Mouse (Mus musculus) hindbrain, embryonic 13.5 days (tissue): ENCODE results near the gene Dclk1. TPM values are rescaled to one million over a fixed set of nuclear protein-coding genes. Genes with fewer than 3 reads are reported as not detected.

Source experiments
- ATAC-seq: fragments of 200-750 bp; cut with Nextera tagmentation; 2 replicates; pipeline ENCODE4 v1.8.0; 2017; ENCODE audit warnings: moderate TSS enrichment; ENCODE audit not compliant: low FRiP score
- H3K27ac ChIP-seq: fragments of 300-500 bp; sonication (generic); 2 replicates; pipeline ENCODE4 v1.5.1; 2015; ENCODE audit warnings: inconsistent platforms, mild to moderate bottlenecking, moderate library complexity
- H3K27me3 ChIP-seq: fragments of 300-500 bp; sonication (generic); 2 replicates; pipeline ENCODE4 v1.6.1; 2015; ENCODE audit warnings: mild to moderate bottlenecking, inconsistent platforms
- H3K36me3 ChIP-seq: fragments of 300-500 bp; sonication (generic); 2 replicates; pipeline ENCODE4 v1.6.1; 2015; ENCODE audit warnings: mild to moderate bottlenecking, inconsistent platforms
- H3K4me1 ChIP-seq: fragments of 300-500 bp; sonication (generic); replicated peaks from 2 replicates; pipeline ENCODE4 v1.6.1; 2015; ENCODE audit warnings: inconsistent platforms
- H3K4me2 ChIP-seq: fragments of 300-500 bp; sonication (generic); 2 replicates; pipeline ENCODE4 v1.6.1; 2015; ENCODE audit warnings: inconsistent platforms, mild to moderate bottlenecking, moderate library complexity
- H3K4me3 ChIP-seq: fragments of 300-500 bp; sonication (generic); 2 replicates; pipeline ENCODE4 v1.5.1; 2015; ENCODE audit warnings: mild to moderate bottlenecking, inconsistent platforms
- H3K9ac ChIP-seq: fragments of 300-500 bp; sonication (generic); 2 replicates; pipeline ENCODE4 v1.6.1; 2015; ENCODE audit warnings: mild to moderate bottlenecking, inconsistent platforms
- H3K9me3 ChIP-seq: fragments of 300-500 bp; sonication (generic); 2 replicates; pipeline ENCODE4 v1.6.1; 2016; ENCODE audit warnings: inconsistent platforms
- WGBS: fragments of 180-500 bp; shearing (Covaris S2); methylation state at CpG from one replicate; pipeline ENCODE4 v1.1.7; 2015; 5-methylcytosine and 5-hydroxymethylcytosine counted together
- polyA plus RNA-seq: library from polyadenylated mRNA; unstranded; fragments of >200 nt; fragmentation: Nextera tagmentation; extraction: Ambion mirVana; gene quantifications from 2 replicates; pipeline ENCODE4 v1.2.1, GENCODE M21; 2015

Dclk1 gene
- polyA plus RNA-seq, 1 experiment from 2014 or later, result 236 TPM

- no peaks in the 10 kb centered on the region for H3K27me3 ChIP-seq
- no peak for ATAC-seq
- H3K9me3 ChIP-seq, result no peaks in the 10 kb centered on the region
- H3K4me3 ChIP-seq, result no peak overlapping the region
- no peak overlapping the region for H3K27ac ChIP-seq
- H3K36me3 ChIP-seq, result peaks cover 5% of the 10 kb centered on the region; the same call in 1 of the 2 replicates
- 82% methylated on average over 3 of the region's 3 CpGs for WGBS
- no peak overlapping the region for H3K4me2 ChIP-seq
- H3K9ac ChIP-seq, result no peak overlapping the region
- H3K4me1 ChIP-seq, result peaks cover 17% of the 10 kb centered on the region
These were observed 28.2 kb downstream of the Dclk1 start for GRCm38 (mm10) chr3:55270345-55270744.

DNA sequence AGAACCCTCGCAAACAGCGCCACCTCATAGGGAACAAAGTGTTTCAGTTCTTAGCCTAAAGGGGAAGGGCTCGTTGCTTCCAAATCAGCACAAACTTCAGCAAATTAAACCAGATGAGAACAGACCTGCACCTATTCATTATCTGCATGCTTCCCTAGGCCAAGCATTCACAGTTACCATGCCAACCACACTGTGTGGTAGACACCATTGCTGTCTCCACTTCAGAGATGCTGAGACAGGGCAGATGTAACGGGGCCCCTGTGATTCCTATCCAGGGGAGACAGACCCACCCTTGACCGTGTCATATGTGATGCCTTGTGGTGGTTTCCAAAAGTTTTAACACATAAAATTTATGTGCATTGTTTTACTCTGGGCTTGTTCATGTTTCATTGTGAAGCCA, 28.8 kb downstream of the Dclk1 start:
- ATAC-seq, result no peak
- Histone ChIP-seq H3K27ac (no peak overlapping the region), H3K36me3 (peaks cover 3% of the 10 kb centered on the region; the same call in 1 of the 2 replicates), H3K27me3 (no peaks in the 10 kb centered on the region), H3K9ac (no peak overlapping the region), H3K4me3 (no peak overlapping the region), H3K9me3 (no peaks in the 10 kb centered on the region), H3K4me1 (peaks cover 17% of the 10 kb centered on the region), H3K4me2 (no peak overlapping the region)
- 47% methylated on average over 5 of the region's 5 CpGs for WGBS

DNA sequence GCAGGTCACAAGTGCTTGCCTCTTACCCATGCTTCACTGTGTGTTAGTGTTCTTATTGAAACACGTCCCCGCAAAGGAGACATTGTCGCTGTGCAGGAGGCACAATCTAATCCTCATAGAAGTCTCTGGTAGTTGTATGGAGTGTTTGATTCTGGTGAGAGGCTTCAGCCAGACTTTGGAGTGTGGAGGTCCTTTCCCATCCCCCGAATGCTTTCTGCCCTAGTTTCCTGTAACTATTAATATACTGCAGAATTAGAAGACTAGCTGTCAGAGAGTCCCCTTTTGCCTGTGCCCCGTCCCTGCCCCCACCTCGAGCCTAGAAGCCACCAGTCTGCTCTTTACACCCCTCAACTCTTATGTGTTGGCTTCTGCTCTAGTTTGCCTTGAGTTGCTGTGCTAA, 30.4 kb downstream of the Dclk1 start:
- Histone ChIP-seq H3K27ac (no peak overlapping the region), H3K4me2 (no peak overlapping the region), H3K27me3 (no peaks in the 10 kb centered on the region), H3K4me3 (no peak overlapping the region), H3K36me3 (0 out of 2 replicates have a peak, but pooled peaks cover 5% of the 10 kb centered on the region), H3K4me1 (peaks cover 13% of the 10 kb centered on the region), H3K9me3 (no peaks in the 10 kb centered on the region), H3K9ac (no peak overlapping the region)
- WGBS, result 89% methylated on average over 6 of the region's 6 CpGs
- no peak for ATAC-seq

DNA sequence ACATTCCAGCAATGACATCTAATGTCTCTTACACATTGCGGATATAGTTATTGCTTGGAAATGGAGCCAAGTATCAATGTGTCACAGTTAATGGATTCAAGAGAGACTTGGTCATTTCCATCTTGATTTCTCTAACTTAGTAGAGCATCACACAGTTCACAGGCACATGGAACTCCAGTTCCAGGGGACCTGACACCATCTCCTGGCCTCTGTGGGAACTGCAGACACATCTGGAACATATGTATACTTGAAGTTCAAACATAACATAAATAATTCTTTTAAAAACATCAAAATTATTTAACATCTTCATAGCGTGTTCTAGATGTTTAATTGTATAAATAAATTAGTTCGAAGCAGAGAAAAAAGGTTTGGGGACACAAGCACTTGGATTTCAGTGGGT, 34.3 kb downstream of the Dclk1 start:
- WGBS, result 97% methylated on average over 3 of the region's 3 CpGs
- Histone ChIP-seq H3K27ac (no peak overlapping the region), H3K27me3 (no peaks in the 10 kb centered on the region), H3K4me2 (no peak overlapping the region), H3K4me1 (peaks cover 32% of the 10 kb centered on the region), H3K36me3 (0 out of 2 replicates have a peak, but pooled peaks cover 5% of the 10 kb centered on the region), H3K4me3 (no peak overlapping the region), H3K9me3 (no peaks in the 10 kb centered on the region), H3K9ac (no peak overlapping the region)
- no peak for ATAC-seq

DNA sequence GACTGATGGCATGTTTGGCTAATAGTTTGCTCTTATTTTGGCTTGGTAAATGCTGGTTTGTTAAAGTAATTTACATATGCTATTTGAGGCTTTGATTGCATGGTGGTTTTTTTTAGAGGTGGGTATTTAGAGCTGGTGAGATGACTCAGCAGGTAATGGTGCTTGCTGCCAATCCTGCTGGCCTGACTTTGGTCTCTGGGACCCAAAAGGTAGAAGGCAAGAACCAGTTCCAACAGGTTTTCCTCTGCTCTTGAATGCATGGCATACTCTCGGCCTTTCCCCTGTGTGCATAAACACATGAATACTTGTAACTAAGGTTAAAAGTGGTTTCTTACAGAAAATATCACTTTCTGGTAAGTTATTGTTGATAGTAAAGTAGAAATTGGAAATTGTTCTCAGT, 34.7 kb downstream of the Dclk1 start:
- Histone ChIP-seq H3K4me3 (no peak overlapping the region), H3K9me3 (no peaks in the 10 kb centered on the region), H3K9ac (no peak overlapping the region), H3K27me3 (no peaks in the 10 kb centered on the region), H3K36me3 (0 out of 2 replicates have a peak, but pooled peaks cover 5% of the 10 kb centered on the region), H3K4me1 (peaks cover 30% of the 10 kb centered on the region), H3K4me2 (no peak overlapping the region), H3K27ac (no peak overlapping the region)
- WGBS, result 96% methylated on average over 1 of the region's 1 CpGs
- no peak for ATAC-seq

- H3K27ac ChIP-seq, result no peak overlapping the region
- ATAC-seq, result no peak
- no peaks in the 10 kb centered on the region for H3K9me3 ChIP-seq
- H3K36me3 ChIP-seq, result 0 out of 2 replicates have a peak, but pooled peaks cover 5% of the 10 kb centered on the region
- no peak overlapping the region for H3K4me3 ChIP-seq
- H3K9ac ChIP-seq, result no peak overlapping the region
- H3K4me2 ChIP-seq, result no peak overlapping the region
- H3K27me3 ChIP-seq, result no peaks in the 10 kb centered on the region
- peaks cover 30% of the 10 kb centered on the region for H3K4me1 ChIP-seq
- 86% methylated on average over 1 of the region's 1 CpGs for WGBS
These were observed 35.7 kb downstream of the Dclk1 start for GRCm38 (mm10) chr3:55277829-55278228.

DNA sequence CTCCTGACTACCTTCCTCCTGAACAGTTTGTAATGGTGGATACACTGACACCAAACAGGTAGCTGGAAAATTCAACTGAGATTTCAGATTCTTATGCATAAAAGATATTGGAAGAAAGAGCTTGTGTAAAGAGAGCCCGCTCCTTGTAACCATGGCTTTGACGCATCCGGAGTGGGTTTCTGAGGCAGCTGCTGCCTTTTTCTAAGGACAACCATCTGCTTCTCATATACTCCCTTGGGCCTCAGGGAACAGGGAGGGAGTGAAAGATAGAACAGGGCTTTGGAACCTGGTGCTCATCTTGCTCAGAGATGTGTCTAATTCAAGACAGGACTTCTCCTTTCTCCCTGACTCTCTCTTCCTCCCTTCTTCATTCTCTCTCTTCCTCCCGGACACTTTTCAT, 37.8 kb downstream of the Dclk1 start:
- WGBS, result 57% methylated on average over 4 of the region's 4 CpGs
- H3K36me3 ChIP-seq, result 0 out of 2 replicates have a peak, but pooled peaks cover 5% of the 10 kb centered on the region
- ATAC-seq, result no peak

DNA sequence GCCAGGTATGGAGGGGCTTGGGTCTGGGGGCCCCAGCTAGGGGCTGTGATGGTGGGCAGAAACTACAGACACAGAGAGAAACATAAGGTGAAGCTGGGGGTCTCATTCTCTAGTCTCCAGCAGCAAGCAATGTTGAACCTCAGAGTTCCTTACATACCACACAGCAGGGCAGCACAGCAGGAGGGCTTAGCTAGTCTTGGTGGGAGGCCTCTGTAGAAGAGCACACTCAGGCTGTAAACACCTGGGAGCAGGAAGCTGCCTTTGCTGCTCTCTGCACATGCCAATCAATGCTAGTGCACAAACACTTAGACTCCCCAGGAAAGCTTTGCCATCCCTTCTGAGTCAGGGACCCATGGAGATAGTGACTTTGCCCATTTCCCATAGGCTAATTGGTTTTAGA, 38.3 kb downstream of the Dclk1 start:
- no peaks in the 10 kb centered on the region for H3K9me3 ChIP-seq
- no peak overlapping the region for H3K9ac ChIP-seq
- no peak for ATAC-seq
- H3K27ac ChIP-seq, result no peak overlapping the region; the same call in 1 of the 2 replicates
- no peak overlapping the region for H3K4me3 ChIP-seq
- H3K4me1 ChIP-seq, result peaks cover 54% of the 10 kb centered on the region
- H3K27me3 ChIP-seq, result no peaks in the 10 kb centered on the region
- no peak overlapping the region for H3K4me2 ChIP-seq
- 0 out of 2 replicates have a peak, but pooled peaks cover 5% of the 10 kb centered on the region for H3K36me3 ChIP-seq

More for the DNA sequence above, 37.8 kb downstream of the Dclk1 start:
- Histone ChIP-seq H3K9ac (no peak overlapping the region), H3K9me3 (no peaks in the 10 kb centered on the region), H3K27me3 (no peaks in the 10 kb centered on the region), H3K27ac (no peak overlapping the region), H3K4me1 (peaks cover 49% of the 10 kb centered on the region), H3K4me3 (no peak overlapping the region), H3K4me2 (no peak overlapping the region)

DNA sequence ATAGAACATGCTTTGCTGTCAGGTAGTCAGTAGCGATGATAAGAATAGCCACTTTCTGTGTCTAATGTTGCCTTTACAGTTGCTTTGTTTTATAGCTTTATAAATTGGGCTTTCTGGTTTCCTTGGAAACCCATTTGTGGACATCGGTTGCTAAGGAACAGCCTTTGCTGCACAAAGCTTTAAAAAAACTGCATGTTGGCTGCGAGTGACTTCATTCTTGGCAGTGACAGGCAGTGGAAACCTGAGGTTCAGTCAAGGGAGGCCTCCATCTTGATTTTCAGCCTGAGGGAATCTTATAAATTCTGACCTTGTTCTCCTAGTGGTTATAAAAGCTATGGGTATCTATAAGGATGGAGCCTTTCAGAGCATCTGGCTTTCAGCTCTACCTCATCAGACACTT, 42.1 kb downstream of the Dclk1 start:
- Histone ChIP-seq H3K9me3 (no peaks in the 10 kb centered on the region), H3K9ac (no peak overlapping the region), H3K4me2 (peak overlapping the region; percentile 23), H3K4me3 (no peak overlapping the region), H3K27me3 (no peaks in the 10 kb centered on the region), H3K4me1 (peaks cover 38% of the 10 kb centered on the region), H3K36me3 (0 out of 2 replicates have a peak, but pooled peaks cover 2% of the 10 kb centered on the region), H3K27ac (peak overlapping the region; percentile 84)
- ATAC-seq, result peak; percentile 80
- WGBS, result 16% methylated on average over 3 of the region's 3 CpGs

- Histone ChIP-seq H3K4me1 (peaks cover 37% of the 10 kb centered on the region), H3K9me3 (no peaks in the 10 kb centered on the region), H3K27ac (no peak overlapping the region), H3K4me3 (no peak overlapping the region), H3K27me3 (no peaks in the 10 kb centered on the region), H3K4me2 (no peak overlapping the region), H3K9ac (no peak overlapping the region), H3K36me3 (peaks cover 4% of the 10 kb centered on the region; the same call in 1 of the 2 replicates)
- no peak for ATAC-seq
- 39% methylated on average over 4 of the region's 4 CpGs for WGBS
These were observed 46.6 kb downstream of the Dclk1 start for GRCm38 (mm10) chr3:55288726-55289125.

DNA sequence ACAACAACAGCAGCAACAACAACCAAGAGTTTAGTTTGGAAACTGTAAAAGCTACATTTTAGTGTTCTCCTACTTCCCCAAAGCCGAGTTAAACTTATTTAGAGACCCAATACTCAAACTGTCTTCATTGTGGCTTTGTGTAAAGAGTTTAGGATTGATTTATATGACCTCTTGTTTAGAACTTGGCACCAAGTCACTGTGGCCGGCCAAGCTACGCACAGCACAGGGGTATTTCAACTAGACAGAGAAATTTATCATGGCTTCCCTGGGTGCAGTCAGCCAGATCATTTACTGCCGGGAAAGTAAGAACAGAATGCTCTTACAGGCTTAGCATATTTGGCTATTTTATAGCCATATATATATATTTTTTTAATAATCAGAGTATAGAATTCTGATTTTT, 49.8 kb downstream of the Dclk1 start:
- H3K4me1 ChIP-seq, result peaks cover 22% of the 10 kb centered on the region
- H3K4me3 ChIP-seq, result no peak overlapping the region
- H3K27ac ChIP-seq, result peak overlapping the region; percentile 62; the same call in 1 of the 2 replicates
- no peak overlapping the region for H3K9ac ChIP-seq
- ATAC-seq, result 0 out of 2 replicates have a peak, but pooled peaks have one; percentile 46
- H3K9me3 ChIP-seq, result no peaks in the 10 kb centered on the region
- WGBS, result 47% methylated on average over 4 of the region's 4 CpGs
- H3K27me3 ChIP-seq, result no peaks in the 10 kb centered on the region
- no peak overlapping the region for H3K4me2 ChIP-seq
- H3K36me3 ChIP-seq, result peaks cover 4% of the 10 kb centered on the region; the same call in 1 of the 2 replicates

DNA sequence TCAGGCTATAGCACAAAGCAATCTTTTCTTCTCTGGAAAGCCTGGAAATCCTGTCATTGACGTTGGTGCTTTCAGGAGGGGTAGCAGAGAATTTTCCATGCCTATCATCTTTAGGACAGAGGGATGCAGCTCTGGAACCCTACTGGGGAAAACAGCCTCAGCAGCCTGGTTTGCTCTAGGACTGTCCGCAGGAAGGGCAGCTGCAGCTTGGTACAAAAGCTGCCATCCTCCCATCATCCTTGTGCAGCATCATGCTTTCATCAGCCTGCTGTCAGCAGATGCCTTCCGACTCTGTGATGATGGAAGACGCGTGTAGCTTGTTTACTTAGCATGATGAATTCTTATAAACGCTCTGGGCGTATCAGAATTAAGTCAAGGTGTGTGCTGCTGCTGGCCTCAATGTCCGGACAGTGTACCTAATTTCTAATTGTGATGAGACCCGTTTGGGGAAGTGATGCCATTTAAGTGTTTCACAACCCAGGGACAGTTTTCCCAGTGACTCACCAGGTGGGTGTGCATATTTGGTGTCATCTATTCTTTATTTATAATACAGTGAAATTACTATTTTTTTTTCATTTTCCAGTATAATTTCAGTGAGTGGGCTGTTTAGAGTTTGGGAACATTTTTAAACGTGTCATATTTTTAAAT, 50.7 kb downstream of the Dclk1 start:
- Histone ChIP-seq H3K9ac (no peak overlapping the region), H3K4me3 (no peak overlapping the region), H3K36me3 (peaks cover 4% of the 10 kb centered on the region; the same call in 1 of the 2 replicates), H3K27me3 (no peaks in the 10 kb centered on the region), H3K27ac (peak overlapping the region; percentile 62; the same call in 1 of the 2 replicates), H3K9me3 (no peaks in the 10 kb centered on the region), H3K4me2 (no peak overlapping the region), H3K4me1 (peaks cover 22% of the 10 kb centered on the region)
- no peak for ATAC-seq
- WGBS, result 58% methylated on average over 10 of the region's 10 CpGs

- H3K4me3 ChIP-seq, result no peak overlapping the region
- H3K36me3 ChIP-seq, result 0 out of 2 replicates have a peak, but pooled peaks cover 5% of the 10 kb centered on the region
- H3K9me3 ChIP-seq, result no peaks in the 10 kb centered on the region
- H3K9ac ChIP-seq, result no peak overlapping the region
- no peaks in the 10 kb centered on the region for H3K27me3 ChIP-seq
- ATAC-seq, result no peak
- no peak overlapping the region for H3K27ac ChIP-seq
- H3K4me1 ChIP-seq, result peaks cover 10% of the 10 kb centered on the region; the same call in 1 of the 2 replicates
- H3K4me2 ChIP-seq, result no peak overlapping the region
These were observed 63.5 kb downstream of the Dclk1 start for GRCm38 (mm10) chr3:55305653-55306052.
